12 mouse cellular contexts compared by ENCODE assay signal in the genomic region with DNA sequence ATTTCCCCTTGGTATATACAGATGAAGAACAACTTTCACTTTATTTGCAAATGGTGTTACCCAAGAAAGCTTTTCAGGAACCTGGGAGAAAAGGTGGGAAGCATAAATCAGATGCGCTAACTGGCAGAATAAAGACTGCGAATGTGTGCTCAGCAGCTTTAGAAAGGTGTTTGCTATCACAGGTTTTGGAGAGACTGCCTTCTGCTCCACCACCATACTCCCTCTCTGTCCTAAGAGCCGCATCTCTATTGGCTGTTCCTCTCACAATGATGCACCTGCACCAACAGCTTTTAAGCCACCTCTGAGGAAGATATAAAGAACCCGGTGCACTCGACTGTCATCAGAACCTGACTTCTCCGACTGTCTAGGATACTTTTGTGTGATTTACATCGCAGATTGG.
"Had no signal": no experiment of that assay in that cellular context is flagged by ENCODE, and none has a peak within 500 bp of the region (broad histone marks: within the 10 kb centered on the region; RNA-seq: fewer than 3 reads in every experiment).

No protein-coding gene starts in this region.

- DNase-seq: retina, postnatal 1 day; right cerebral cortex, adult 18-20 months; right cerebral cortex, postnatal 14 days; right cerebral cortex, postnatal 25 days; right cerebral cortex, postnatal 4 days; spleen, adult 18-20 months; thymus, adult 18-20 months; thymus, adult 2 months; thymus, postnatal 14 days; thymus, postnatal 25 days; thymus, postnatal 36 days; thymus, postnatal 4 days had no signal
